Mouse (Mus musculus) thymus, postnatal 14 days (tissue): ENCODE measurements at regions not wholly inside any gene's neighbourhood (a gene's known extent, or its start where the extent isn't known, plus 50 kb on each side); places are given as distances from the start of the nearest gene placed in this dataset.

ENCODE experiments used
- DNase-seq: peaks from one replicate; pipeline ENCODE4 v3.0.0; 2021

GRCm38 (mm10) chr15:51403581-51403980, 2481.1 kb upstream of the Gm7489 start:
- DNase-seq: no peak

DNA sequence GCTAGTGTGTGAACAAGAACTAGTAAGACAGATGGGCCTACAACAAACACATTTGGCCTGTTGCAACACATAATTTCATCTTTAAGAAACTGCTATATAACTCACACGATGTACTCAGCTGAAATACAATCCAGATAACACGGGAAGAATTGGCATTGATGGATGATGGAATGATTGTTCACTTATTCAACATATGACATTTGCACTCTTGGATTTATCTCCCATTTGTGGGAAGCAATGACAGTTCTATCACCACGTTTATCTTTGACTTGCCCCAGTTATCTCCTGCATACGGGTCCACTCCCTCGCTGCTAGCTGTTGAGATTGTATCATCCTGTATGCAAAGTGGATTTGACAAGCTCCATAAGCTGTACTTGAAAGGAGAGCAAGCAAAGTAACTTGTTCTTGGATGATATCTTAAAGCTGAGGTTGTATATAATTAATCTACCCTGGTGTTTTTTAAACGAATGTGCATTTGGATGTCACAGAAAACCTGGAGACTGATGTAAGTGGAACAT, 2474.9 kb upstream of the Gm7489 start:
- DNase-seq: no peak

GRCm38 (mm10) chr15:51411966-51412365, 2472.7 kb upstream of the Gm7489 start:
- no peak for DNase-seq

DNA sequence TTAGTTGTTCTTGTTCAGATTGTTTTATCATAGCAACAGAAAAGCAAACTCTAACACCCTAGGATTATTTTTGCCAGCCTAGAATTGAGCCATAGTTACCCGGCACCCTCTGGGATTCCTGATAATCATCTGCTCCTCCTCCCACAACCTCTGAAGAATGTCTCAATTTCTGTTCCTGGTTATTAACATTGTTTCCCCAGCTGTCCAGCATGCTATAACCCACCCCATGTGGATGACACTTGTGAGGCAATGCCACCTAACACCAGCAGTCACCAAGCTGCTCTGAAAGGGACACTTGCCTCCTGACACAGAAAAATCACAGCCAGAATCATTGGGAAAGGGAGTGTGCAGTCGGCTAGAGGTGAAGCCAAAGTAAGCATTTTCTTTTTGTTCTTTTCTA, 2442.1 kb upstream of the Gm7489 start:
- no peak for DNase-seq

DNA sequence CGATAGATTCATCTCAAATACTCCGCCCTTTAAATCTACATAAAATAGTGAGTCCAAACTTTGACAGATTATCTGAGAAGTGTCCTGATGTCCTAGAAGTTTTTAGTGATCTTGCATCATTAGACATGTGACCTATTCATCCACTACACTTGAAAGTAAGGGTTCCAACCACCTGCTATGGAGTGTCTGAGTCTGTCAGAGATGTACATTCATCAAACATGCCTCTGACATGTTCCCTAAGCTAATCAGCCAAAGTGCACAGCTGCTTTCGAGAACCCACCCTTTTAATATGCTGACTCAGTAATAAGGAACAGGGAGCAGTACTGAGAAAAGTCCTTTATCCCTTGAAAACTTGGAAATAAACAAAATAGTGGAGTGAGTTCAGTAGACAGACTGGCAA, 2414.8 kb upstream of the Gm7489 start:
- no peak for DNase-seq

- DNase-seq: no peak
These were observed 2413.6 kb upstream of the Gm7489 start for GRCm38 (mm10) chr15:51471143-51471542.

DNA sequence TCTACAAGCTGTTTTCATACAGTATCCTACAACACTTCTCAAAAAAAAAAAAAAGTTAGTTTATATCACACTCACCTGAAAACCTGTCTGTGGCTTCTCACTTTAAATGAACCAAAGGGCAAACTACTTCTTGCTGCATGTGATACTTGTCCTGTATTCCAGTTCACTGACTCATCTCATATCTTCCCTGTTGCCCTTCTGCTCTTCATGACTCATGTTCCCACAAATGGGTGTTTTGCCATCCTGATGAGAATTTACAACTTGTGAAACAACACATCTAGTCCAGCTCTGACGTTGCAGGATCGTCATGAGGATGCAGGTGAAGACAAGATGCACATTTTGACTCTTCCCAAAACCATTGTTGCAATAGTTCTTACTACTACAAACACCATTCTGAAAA, 2412.7 kb upstream of the Gm7489 start:
- DNase-seq: no peak

GRCm38 (mm10) chr15:51481856-51482255, 2402.8 kb upstream of the Gm7489 start:
- no peak for DNase-seq

DNA sequence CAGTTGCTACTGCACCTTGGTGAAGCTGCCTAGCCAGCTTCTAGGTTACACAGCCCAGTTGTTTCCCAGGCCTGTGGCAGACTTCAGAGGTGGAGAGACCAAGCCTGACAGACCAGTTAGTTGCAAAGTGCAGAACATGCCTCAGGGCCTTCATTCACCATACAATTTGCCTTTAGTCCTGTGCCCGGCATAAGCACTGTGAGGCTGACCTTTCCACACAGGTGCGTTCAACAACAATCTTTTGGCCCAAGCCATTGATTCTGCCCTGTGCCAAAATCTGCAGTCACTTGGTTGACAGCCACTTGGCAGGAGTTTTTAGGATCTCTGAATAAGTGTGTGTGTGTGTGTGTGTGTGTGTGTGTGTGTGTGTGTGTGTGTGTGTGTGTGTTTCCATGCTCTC, 2400.5 kb upstream of the Gm7489 start:
- DNase-seq: no peak

GRCm38 (mm10) chr15:51485554-51485953, 2399.2 kb upstream of the Gm7489 start:
- DNase-seq: no peak

- no peak for DNase-seq
These were observed 2382.5 kb upstream of the Gm7489 start for GRCm38 (mm10) chr15:51502058-51502741.

- DNase-seq: no peak
These were observed 2381.9 kb upstream of the Gm7489 start for GRCm38 (mm10) chr15:51502742-51503270.

- no peak for DNase-seq
These were observed 2381.4 kb upstream of the Gm7489 start for GRCm38 (mm10) chr15:51503341-51503740.

GRCm38 (mm10) chr15:51504016-51504760, 2380.5 kb upstream of the Gm7489 start:
- no peak for DNase-seq

DNA sequence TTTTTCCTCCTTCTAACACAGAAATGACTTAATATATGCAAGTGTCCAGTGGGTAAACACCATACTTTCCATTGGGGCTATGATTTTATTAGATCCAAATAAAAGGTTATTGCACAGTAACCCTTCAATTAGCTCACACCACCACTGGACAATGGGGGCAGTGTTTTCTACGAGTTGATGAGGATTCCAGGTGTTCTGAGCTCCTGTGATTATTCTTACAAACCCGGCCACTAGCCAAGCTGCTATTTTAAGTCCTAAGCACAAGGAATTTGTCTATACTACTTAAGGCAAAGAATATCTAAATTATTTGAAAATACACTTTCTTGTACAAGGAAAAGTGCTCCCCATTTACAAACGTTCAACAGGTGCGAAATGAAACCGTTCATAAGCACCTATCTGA, 2379.9 kb upstream of the Gm7489 start:
- DNase-seq: no peak

- no peak for DNase-seq
These were observed 2377.6 kb upstream of the Gm7489 start for GRCm38 (mm10) chr15:51507126-51507525.

- no peak for DNase-seq
These were observed 2373.4 kb upstream of the Gm7489 start for GRCm38 (mm10) chr15:51511319-51511718.

DNA sequence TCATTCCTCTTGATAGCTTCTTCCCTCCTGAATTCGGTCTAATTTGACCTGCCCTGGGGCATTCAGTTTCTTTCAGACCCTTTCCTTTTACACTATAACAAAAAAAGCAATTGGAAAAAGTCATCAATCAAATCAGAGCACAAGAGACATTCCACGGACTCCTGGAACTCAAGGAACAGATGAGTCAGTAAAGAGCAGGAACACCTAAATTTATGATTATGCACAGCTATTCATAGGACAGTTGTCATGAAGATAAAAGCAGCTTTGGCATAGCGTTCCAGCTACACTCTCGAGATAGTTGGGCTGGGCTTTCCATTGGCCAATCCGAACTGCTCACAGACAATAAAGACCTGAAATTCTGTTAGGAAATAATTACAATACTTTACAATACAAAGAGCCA, 2348.4 kb upstream of the Gm7489 start:
- DNase-seq: no peak

GRCm38 (mm10) chr15:51551216-51551775, 2333.4 kb upstream of the Gm7489 start:
- DNase-seq: no peak

DNA sequence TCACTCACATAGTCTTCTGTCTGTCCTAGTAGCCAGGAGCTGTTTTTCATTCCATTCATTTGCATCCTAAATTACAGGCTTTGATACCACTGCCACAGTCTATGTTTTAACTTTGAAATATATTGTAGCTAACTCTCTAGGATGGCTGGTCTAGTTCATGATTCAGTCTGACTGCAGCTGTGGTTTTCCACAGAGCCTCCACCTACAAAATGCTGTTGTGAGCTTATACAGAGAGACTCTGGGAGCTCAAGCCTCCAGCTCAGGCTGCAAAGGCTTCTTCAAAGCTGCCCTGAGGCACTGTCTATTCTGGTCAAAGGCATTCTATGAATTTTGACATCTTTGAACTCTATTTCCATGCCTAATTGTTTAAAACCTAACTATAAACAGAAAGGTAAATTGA, 2326.5 kb upstream of the Gm7489 start:
- DNase-seq: no peak

DNA sequence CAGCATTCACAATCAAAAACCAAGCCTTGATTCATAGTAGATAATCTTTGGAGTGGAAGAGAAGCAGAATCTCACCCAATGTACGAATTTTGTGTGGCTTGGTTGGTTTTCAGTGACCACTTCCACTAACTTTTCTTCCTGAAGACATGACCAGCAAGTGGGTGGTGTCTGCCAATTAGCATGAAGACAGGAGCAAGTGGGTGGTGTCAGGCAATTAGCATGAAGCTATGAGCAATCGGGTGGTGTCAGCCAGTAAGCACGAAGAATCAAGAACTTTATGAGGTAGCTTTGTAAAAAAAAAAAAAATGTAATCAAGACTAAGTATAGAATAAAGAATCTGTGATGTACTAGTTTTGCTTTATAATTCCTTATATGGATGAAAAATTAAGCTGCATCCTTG, 2319.2 kb upstream of the Gm7489 start:
- DNase-seq: no peak

- DNase-seq: no peak
These were observed 2314.1 kb upstream of the Gm7489 start for GRCm38 (mm10) chr15:51570631-51571030.

DNA sequence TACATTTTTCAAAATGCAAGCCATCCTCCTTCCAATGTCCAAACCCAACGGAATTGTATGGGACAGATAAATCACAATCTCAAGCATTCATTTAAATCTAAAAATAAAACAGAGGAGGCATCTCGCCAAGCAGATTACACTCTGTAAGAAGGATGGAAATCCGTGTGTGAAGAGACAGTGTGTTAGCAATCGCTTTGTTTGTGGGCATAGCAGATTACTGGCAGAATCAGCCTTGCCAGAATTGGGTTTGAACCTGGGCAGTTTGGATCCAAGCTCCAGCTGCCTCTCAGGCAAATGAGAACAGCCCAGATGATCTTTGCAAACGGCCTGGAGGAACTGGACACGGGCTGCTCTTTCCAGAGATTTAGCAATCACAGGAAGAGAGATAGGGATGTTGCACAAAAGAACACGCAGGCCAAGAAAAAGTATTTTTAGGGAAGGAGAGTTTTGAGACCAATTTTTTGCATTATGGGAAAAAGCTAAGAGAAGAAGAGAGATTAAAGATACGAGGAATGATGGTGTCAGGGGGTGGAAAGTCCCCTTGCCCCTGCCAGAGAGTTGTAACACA, 2310.1 kb upstream of the Gm7489 start:
- DNase-seq: no peak

DNA sequence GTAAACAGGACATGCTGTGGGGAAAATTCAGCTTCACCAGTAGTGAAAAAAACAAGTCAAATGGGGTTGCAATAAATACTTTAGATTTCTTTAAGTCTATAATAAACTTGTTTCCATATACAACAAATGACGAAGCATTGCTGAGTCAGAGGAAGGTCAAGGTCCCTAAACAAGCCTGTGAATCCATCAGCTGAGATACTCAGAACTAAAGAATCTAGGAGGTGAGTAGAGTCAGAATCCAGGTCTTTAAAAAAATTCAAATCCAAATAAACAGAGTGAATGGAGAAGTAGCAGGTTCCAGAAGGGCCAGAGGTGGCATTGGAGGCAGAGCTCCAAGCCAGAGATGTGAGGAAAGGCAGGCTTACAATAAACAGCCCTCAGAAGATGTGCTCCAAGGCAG, 2301.1 kb upstream of the Gm7489 start:
- no peak for DNase-seq
